Mouse (Mus musculus) hindbrain, embryonic 11.5 days (tissue): ENCODE measurements around the gene Pycr1. TPM values are rescaled to one million over a fixed set of nuclear protein-coding genes. Genes with fewer than 3 reads are reported as not detected.

Experiments
- ATAC-seq: fragments of 200-750 bp; cut with Nextera tagmentation; 2 replicates; pipeline ENCODE4 v1.8.0; 2017; ENCODE audit warnings: mild to moderate bottlenecking, moderate TSS enrichment, moderate library complexity; ENCODE audit not compliant: low FRiP score
- DNase-seq: peaks from one replicate; pipeline ENCODE4 v3.0.0-alpha.2; 2015; ENCODE audit warnings: low spot score
- H3K27ac ChIP-seq: fragments of 300-500 bp; sonication (generic); 2 replicates; pipeline ENCODE4 v1.5.1; 2014; ENCODE audit warnings: mild to moderate bottlenecking, low read depth, low read length
- H3K27me3 ChIP-seq: fragments of 300-500 bp; sonication (generic); 2 replicates; pipeline ENCODE4 v1.6.1; 2014; ENCODE audit warnings: mild to moderate bottlenecking, low read length, moderate library complexity, mixed read lengths; ENCODE audit not compliant: control insufficient read depth, insufficient read depth
- H3K36me3 ChIP-seq: fragments of 300-500 bp; sonication (generic); 2 replicates; pipeline ENCODE4 v1.6.1; 2014; ENCODE audit warnings: mild to moderate bottlenecking, low read length, moderate library complexity, mixed read lengths; ENCODE audit not compliant: control insufficient read depth, insufficient read depth
- H3K4me1 ChIP-seq: fragments of 300-500 bp; sonication (generic); replicated peaks from 2 replicates; pipeline ENCODE4 v1.6.1; 2014; ENCODE audit warnings: low read length, mixed read lengths; ENCODE audit not compliant: control insufficient read depth, insufficient read depth
- H3K4me2 ChIP-seq: fragments of 300-500 bp; sonication (generic); replicated peaks from 2 replicates; pipeline ENCODE4 v1.6.1; 2014; ENCODE audit warnings: mild to moderate bottlenecking, low read depth, low read length
- H3K4me3 ChIP-seq: fragments of 300-500 bp; sonication (generic); 2 replicates; pipeline ENCODE4 v1.5.1; 2014; ENCODE audit warnings: low read depth, low read length
- H3K9ac ChIP-seq: fragments of 300-500 bp; sonication (generic); 2 replicates; pipeline ENCODE4 v1.6.1; 2014; ENCODE audit warnings: low read depth, low read length
- H3K9me3 ChIP-seq: fragments of 300-500 bp; sonication (generic); 2 replicates; pipeline ENCODE4 v1.6.1; 2016; ENCODE audit warnings: low read length; ENCODE audit not compliant: control insufficient read depth
- WGBS: fragments of 180-500 bp; shearing (Covaris S2); extraction: QIAGEN DNeasy Blood & Tissue Kit; methylation state at CpG from one replicate; pipeline ENCODE4 v1.1.7; 2014; 5-methylcytosine and 5-hydroxymethylcytosine counted together
- polyA plus RNA-seq: library from polyadenylated mRNA; unstranded; fragments of >200 nt; fragmentation: Nextera tagmentation; extraction: Ambion mirVana; gene quantifications from 2 replicates; pipeline ENCODE4 v1.2.1, GENCODE M21; 2014

The Pycr1 gene
- polyA plus RNA-seq, 1 experiment from 2014 or later = 28.2 TPM

- H3K9ac ChIP-seq = peak within 1 kb of the TSS; percentile 45; the same call in 1 of the 2 replicates
- H3K27me3 ChIP-seq = peaks cover 13% of the 10 kb centered on the region; the same call in 1 of the 2 replicates
- peak within 1 kb of the TSS; percentile 16; the same call in 1 of the 2 replicates for H3K4me3 ChIP-seq
- WGBS = 6% methylated on average over 43 of the region's 45 CpGs
- H3K36me3 ChIP-seq = peaks cover 7% of the 10 kb centered on the region; the same call in 1 of the 2 replicates
- peak within 1 kb of the TSS; percentile 40 for H3K4me2 ChIP-seq
- H3K4me1 ChIP-seq = peaks cover 7% of the 10 kb centered on the region; the same call in 1 of the 2 replicates
- H3K9me3 ChIP-seq = no peaks in the 10 kb centered on the region
- DNase-seq = peak; percentile 18
- H3K27ac ChIP-seq = no peak within 1 kb of the TSS
- 0 out of 2 replicates have a peak, but pooled peaks have one; percentile 51 for ATAC-seq
Measured at GRCm38 (mm10) chr11:120608241-120609034, 35.1 kb downstream of the Pycr1 start, which contains the start of gene Npb. Gene Npb, plus strand, starts transcription at chr11:120608477.

- 75% methylated on average over 4 of the region's 4 CpGs for WGBS
- Histone ChIP-seq H3K27ac (no peak overlapping the region), H3K4me2 (no peak overlapping the region), H3K9ac (no peak overlapping the region), H3K9me3 (no peaks in the 10 kb centered on the region), H3K36me3 (peaks cover 7% of the 10 kb centered on the region; the same call in 1 of the 2 replicates), H3K4me1 (peaks cover 7% of the 10 kb centered on the region; the same call in 1 of the 2 replicates), H3K27me3 (peaks cover 13% of the 10 kb centered on the region; the same call in 1 of the 2 replicates), H3K4me3 (no peak overlapping the region)
- no peak for DNase-seq
- no peak for ATAC-seq
Measured at GRCm38 (mm10) chr11:120606764-120607163, 36.8 kb downstream of the Pycr1 start.

- ATAC-seq (no peak), DNase-seq (no peak)
- whole genome bisulfite sequencing = 88% methylated on average over 7 of the region's 7 CpGs
- no peaks in the 10 kb centered on the region for H3K36me3 ChIP-seq
- H3K27me3 ChIP-seq = peaks cover 13% of the 10 kb centered on the region; the same call in 1 of the 2 replicates
- H3K4me2 ChIP-seq = no peak overlapping the region
- peaks cover 7% of the 10 kb centered on the region; the same call in 1 of the 2 replicates for H3K4me1 ChIP-seq
- H3K9me3 ChIP-seq = no peaks in the 10 kb centered on the region
- H3K27ac ChIP-seq = no peak overlapping the region
- H3K9ac ChIP-seq = no peak overlapping the region
- H3K4me3 ChIP-seq = no peak overlapping the region
Measured at GRCm38 (mm10) chr11:120605667-120606066, 37.9 kb downstream of the Pycr1 start.

- Histone ChIP-seq H3K27me3 (peaks cover 8% of the 10 kb centered on the region; the same call in 1 of the 2 replicates), H3K4me1 (peaks cover 3% of the 10 kb centered on the region; the same call in 1 of the 2 replicates), H3K4me3 (no peak overlapping the region), H3K9ac (no peak overlapping the region), H3K36me3 (no peaks in the 10 kb centered on the region), H3K9me3 (no peaks in the 10 kb centered on the region), H3K27ac (no peak overlapping the region), H3K4me2 (no peak overlapping the region)
- WGBS = 94% methylated on average over 2 of the region's 2 CpGs
- ATAC-seq = no peak
- no peak for DNase-seq
Measured at GRCm38 (mm10) chr11:120603545-120603944, 40.0 kb downstream of the Pycr1 start.

- Histone ChIP-seq H3K9me3 (no peaks in the 10 kb centered on the region), H3K9ac (no peak overlapping the region), H3K27ac (no peak overlapping the region), H3K4me2 (no peak overlapping the region), H3K36me3 (peaks cover 7% of the 10 kb centered on the region; the same call in 1 of the 2 replicates), H3K4me1 (peaks cover 7% of the 10 kb centered on the region; the same call in 1 of the 2 replicates), H3K27me3 (no peaks in the 10 kb centered on the region), H3K4me3 (no peak overlapping the region)
- no peak for ATAC-seq
- DNase-seq = no peak
- 98% methylated on average over 3 of the region's 3 CpGs for whole genome bisulfite sequencing
Measured at GRCm38 (mm10) chr11:120600716-120601115, 42.9 kb downstream of the Pycr1 start.

- DNase-seq (no peak), ATAC-seq (no peak)
- Histone ChIP-seq H3K9me3 (no peaks in the 10 kb centered on the region), H3K4me3 (peak overlapping the region; percentile 100), H3K27me3 (no peaks in the 10 kb centered on the region), H3K9ac (peak overlapping the region; percentile 64), H3K4me2 (peak overlapping the region; percentile 76), H3K27ac (no peak overlapping the region), H3K4me1 (peaks cover 7% of the 10 kb centered on the region; the same call in 1 of the 2 replicates), H3K36me3 (peaks cover 10% of the 10 kb centered on the region)
- 48% methylated on average over 17 of the region's 17 CpGs for WGBS
Measured at GRCm38 (mm10) chr11:120598990-120599549, 44.5 kb downstream of the Pycr1 start.

- peak within 1 kb of the TSS; percentile 88 for H3K27ac ChIP-seq
- peak within 1 kb of the TSS; percentile 100 for H3K4me3 ChIP-seq
- peaks cover 7% of the 10 kb centered on the region; the same call in 1 of the 2 replicates for H3K4me1 ChIP-seq
- WGBS = under 1% methylated on average over 77 of the region's 88 CpGs
- H3K4me2 ChIP-seq = peak within 1 kb of the TSS; percentile 92
- DNase-seq = peak; percentile 98
- peak within 1 kb of the TSS; percentile 99 for H3K9ac ChIP-seq
- peaks cover 12% of the 10 kb centered on the region for H3K36me3 ChIP-seq
- H3K9me3 ChIP-seq = no peaks in the 10 kb centered on the region
- no peaks in the 10 kb centered on the region for H3K27me3 ChIP-seq
- ATAC-seq = peak; percentile 98
Measured at GRCm38 (mm10) chr11:120598283-120598989, 45.1 kb downstream of the Pycr1 start, which contains the start of the genes Alyref and Anapc11. Gene Alyref, minus strand, starts transcription at chr11:120598365. Gene Anapc11, plus strand, starts transcription at chr11:120598421.
